Mouse (Mus musculus) embryo, embryonic 11.5 days (tissue): ENCODE data around the gene Tcf7l2.

Experiments used
- DNase-seq: peaks from one replicate; pipeline ENCODE4 v3.0.0-alpha.2; 2012; ENCODE audit warnings: low read depth, low spot score

Gene Tcf7l2

GRCm38 (mm10) chr19:55729376-55729775, 12.2 kb upstream of the Tcf7l2 start:
- DNase-seq = no peak

DNA sequence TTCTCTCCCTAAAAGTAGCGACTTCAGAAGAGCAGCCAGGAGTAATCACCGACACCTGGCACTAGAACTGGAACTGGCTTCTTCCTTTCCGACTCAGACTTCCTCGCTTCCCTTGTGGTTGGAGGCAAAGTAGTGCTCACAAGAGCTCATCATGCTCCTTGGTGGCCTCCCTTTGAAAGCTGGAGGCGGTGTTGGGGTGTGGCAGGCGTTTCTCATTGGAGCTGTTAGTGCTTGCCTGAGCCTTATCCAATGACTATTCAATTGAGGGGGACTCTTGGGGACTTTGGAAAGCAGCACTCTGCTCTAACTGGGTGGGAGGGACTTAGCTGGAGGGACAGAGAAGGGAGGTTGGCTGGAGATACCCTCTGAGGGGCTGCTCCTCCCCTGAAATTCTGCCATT, 9.1 kb upstream of the Tcf7l2 start:
- no peak for DNase-seq

DNA sequence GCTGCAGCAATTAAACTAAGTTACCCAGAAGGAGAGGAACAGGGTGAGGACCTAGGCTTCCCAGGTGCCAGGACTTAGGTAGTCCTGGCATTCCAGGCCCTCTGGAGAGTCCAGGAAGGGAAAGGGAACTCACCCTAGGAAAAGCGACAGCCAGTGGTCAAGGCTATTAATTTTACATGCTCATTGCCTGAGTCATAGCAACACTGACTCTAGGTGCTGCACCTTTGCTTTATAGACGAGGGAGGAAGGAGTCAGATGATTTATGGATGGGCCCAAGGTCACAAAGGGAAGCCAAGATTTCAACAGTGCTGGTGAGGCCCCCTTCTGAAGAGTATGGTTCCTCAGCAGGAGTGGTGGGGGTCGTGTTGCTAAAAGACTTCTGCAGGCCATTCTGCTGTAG, 8.6 kb upstream of the Tcf7l2 start:
- no peak for DNase-seq

GRCm38 (mm10) chr19:55736016-55736415, 5.6 kb upstream of the Tcf7l2 start:
- DNase-seq = no peak

GRCm38 (mm10) chr19:55739713-55740112, 1.9 kb upstream of the Tcf7l2 start:
- no peak for DNase-seq

GRCm38 (mm10) chr19:55740753-55741438, 724 bp upstream of the Tcf7l2 start:
- DNase-seq = no peak

DNA sequence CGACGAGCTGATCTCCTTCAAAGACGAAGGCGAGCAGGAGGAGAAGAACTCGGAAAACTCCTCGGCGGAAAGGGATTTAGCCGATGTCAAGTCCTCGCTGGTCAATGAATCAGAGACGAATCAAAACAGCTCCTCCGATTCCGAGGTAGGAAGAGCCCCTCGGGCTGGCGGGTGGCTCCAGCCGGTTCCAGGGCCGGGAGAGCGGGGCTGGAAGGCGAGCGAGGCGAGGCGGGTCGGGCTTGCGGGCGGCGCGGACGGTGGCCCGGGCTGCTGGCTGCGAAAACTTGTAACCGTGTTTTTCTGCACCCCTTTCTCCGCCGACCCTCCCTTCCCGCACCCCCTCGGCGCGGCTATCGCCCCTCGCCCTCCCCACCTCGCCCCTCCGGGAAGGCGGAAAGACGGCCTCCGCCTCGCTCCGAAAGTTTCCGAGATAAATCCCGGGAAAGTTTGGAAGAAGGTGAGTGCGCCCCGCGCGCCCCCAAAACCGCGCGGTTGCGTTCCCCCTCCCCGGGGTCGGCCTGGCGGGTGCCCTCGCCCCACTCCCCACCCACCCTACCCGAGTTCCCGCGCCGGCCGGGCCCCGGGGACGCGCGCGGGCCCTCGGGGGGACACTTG, 873 bp downstream of the Tcf7l2 start:
- no peak for DNase-seq

DNA sequence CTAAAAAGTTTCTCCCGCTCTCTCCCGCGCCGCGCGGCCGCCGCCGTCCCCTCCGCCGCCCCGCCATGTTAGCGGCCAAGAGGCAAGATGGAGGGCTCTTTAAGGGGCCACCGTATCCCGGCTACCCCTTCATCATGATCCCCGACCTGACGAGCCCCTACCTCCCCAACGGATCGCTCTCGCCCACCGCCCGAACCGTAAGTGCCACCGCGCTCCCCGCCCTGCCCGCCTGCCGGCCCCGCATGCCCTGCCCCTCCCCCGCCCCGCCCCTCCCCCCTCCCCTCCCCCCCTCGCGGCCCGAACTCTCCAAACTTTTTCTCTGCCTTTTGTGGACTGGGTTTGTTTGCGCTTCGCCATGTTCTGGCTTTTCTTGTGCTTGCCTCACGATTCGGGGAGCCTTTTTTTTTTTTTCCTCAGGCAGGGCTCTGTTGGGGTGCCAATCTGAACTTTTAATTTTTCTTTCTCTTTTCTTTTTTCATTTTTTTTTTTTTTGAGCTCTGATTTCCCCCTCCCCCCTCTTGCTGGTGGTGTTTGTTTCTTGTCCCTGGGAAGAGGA, 1.5 kb downstream of the Tcf7l2 start:
- DNase-seq = no peak

DNA sequence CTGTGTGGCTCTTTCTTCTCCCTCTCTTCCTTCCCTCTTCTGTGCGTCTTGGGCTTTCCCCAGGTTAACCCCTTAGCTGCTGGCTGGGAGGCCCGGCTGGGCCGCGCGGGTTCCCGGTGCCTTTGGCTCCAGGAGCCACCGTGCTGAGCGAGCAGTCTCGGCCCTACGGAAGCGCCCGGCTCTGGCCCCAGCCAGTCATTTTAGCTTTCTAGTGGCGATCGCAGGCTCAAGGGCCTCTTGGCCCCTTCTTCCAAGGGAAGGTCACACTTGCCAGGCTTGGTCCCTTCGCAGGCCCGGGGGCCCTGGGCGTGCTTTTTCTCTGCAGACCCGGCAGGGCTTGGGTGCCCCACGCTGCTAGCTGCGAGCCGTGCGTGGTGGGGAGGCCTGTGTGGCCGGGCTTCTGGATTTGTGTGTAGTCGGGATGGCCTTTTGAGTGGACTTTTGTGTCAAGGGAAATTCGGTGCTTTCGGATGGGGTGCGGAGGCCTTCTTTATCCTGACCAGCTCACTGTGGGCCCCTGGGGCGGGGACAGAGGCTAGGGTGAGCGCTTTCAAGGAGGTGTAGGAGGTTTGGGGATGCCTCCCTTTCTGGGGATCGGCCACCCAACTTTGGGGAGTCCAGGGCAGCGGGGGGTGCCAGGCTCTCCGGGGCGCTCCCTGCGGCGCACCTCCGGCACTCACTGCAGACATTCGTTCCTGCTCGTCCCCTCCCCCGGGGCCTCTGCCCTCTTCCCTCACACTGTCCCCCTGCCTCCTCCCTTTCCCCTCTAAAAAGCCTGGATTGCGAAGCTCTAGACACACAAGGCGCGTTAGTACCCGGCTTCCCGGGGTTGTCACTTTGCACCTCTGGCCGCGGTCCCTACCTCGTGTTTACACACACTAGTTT, 2.2 kb downstream of the Tcf7l2 start:
- DNase-seq = no peak

DNA sequence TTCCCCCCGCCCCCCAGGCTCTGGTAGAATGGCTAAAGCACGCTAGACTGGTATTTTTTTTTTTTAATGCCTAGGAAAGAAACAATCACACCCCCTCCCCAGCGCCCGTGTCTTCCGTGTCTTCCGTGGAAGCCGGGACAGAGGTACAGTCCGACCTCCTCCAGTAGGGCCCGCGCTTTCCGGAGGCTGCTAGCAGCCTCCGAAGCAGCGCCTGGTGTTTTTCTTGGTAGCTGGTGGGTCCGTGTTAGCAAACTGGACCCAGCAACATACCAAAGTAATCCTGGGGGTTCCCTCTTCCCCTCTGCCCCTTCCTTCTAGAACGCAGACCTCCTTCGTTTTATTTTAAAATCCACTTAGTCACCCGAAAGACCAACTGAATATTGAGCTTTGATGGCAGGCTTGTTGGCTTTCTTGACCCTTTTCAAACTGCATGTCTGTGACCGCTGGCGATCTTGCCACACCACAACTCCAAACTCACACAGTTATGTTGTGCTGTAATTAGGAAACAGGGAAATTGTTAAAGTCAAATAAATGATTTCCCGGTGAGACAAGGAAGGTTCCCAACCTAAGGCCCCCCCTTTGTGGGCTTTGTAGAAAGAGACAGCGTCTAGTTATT, 3.1 kb downstream of the Tcf7l2 start:
- no peak for DNase-seq

DNA sequence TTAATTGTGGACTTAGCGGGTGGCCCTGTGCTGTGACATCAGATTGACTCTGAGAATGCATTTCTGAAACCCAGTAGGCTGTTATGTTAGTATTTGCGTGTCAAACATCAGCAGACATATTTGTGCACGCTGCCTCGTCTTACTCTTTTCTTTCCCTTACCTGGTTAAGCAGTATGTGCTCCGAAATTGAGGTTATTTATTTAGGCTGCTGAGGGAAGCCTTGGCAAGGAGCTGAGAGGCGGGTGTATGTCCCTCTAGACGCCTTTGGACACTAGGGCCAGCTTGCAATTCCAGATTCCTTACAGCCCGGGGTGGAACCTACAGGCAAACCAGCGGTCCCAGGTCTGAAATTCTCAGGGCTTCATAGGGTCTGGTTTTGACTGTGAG, 3.6 kb downstream of the Tcf7l2 start:
- no peak for DNase-seq

- no peak for DNase-seq
These were observed 4.6 kb downstream of the Tcf7l2 start for GRCm38 (mm10) chr19:55746241-55746640.

- DNase-seq = no peak
These were observed 5.8 kb downstream of the Tcf7l2 start for GRCm38 (mm10) chr19:55747237-55747925.

- DNase-seq = no peak
These were observed 6.3 kb downstream of the Tcf7l2 start for GRCm38 (mm10) chr19:55747926-55748291.

- DNase-seq = no peak
These were observed 7.2 kb downstream of the Tcf7l2 start for GRCm38 (mm10) chr19:55748801-55749200.

GRCm38 (mm10) chr19:55749532-55749931, 7.9 kb downstream of the Tcf7l2 start:
- no peak for DNase-seq

GRCm38 (mm10) chr19:55750048-55750447, 8.4 kb downstream of the Tcf7l2 start:
- DNase-seq = no peak

- no peak for DNase-seq
These were observed 8.8 kb downstream of the Tcf7l2 start for GRCm38 (mm10) chr19:55750465-55750864.

GRCm38 (mm10) chr19:55752861-55753260, 11.2 kb downstream of the Tcf7l2 start:
- no peak for DNase-seq

DNA sequence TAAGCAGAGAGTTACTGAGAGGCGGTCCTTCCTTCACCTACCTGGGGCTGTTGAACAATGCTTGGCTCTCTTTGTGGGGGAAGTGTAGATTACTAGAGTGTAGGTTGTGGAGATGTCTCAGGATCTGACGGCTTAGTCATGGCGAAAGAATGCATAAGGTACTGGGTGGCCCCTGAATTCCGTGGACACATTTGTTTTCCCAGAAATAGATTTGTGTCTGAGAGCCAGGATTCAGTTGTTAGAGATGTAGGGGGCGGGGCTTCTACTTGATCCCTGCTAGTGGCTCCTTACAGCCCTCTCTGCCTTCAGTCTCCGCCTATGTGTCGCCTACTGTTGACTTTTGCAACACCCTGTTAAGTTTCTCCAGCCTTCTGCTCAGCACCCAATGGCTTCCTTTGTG, 12.7 kb downstream of the Tcf7l2 start:
- DNase-seq = no peak

- DNase-seq = no peak
These were observed 13.8 kb downstream of the Tcf7l2 start for GRCm38 (mm10) chr19:55755462-55755861.
